Mouse (Mus musculus) MEL (cell line): ENCODE results near the gene Palm3. TPM values are rescaled to one million over a fixed set of nuclear protein-coding genes. Genes with fewer than 3 reads are reported as not detected.

Source experiments
- DNase-seq: peaks from one replicate; pipeline ENCODE4 v3.0.0; 2011; ENCODE audit warnings: low read depth, low spot score
- H3K27ac ChIP-seq: 2 replicates; pipeline ENCODE4 v1.5.1; 2012; ENCODE audit warnings: low read depth, mild to moderate bottlenecking, control low read depth, low read length, moderate library complexity; ENCODE audit not compliant: control insufficient read depth
- H3K27me3 ChIP-seq, 2 experiments: fragments of 150-350 bp in 1 of 2; sonication (generic) in 1 of 2; 2 replicates each; pipeline ENCODE4 v1.6.1; 2012; ENCODE audit warnings: low read length in 2 of 2, mild to moderate bottlenecking in 2 of 2, improper control_type of control experiment in 1 of 2, moderate library complexity in 1 of 2; ENCODE audit not compliant: insufficient read depth in 2 of 2, control insufficient read depth in 1 of 2
- H3K36me3 ChIP-seq, 2 experiments: 2 replicates each; pipeline ENCODE4 v1.6.1; 2012 to 2014; ENCODE audit warnings: low read length in 2 of 2, improper control_type of control experiment in 1 of 2, inconsistent platforms in 1 of 2, mild to moderate bottlenecking in 1 of 2; ENCODE audit not compliant: insufficient read depth in 2 of 2, control insufficient read depth in 1 of 2
- H3K4me1 ChIP-seq, 2 experiments: fragments of 150-350 bp in 1 of 2; sonication (generic) in 1 of 2; 2 replicates each; pipeline ENCODE4 v1.6.1; 2012; ENCODE audit warnings: low read length in 2 of 2, improper control_type of control experiment in 1 of 2, mild to moderate bottlenecking in 1 of 2; ENCODE audit not compliant: insufficient read depth in 2 of 2, control insufficient read depth in 1 of 2
- H3K4me3 ChIP-seq, 2 experiments: fragments of 150-350 bp in 1 of 2; sonication (generic) in 1 of 2; 2 replicates each; pipeline ENCODE4 v1.5.1; 2012; ENCODE audit warnings: low read depth in 2 of 2, low read length in 2 of 2, mild to moderate bottlenecking in 2 of 2, moderate library complexity in 2 of 2, control low read depth in 1 of 2, improper control_type of control experiment in 1 of 2; ENCODE audit not compliant: control insufficient read depth in 1 of 2, insufficient read depth in 1 of 2
- H3K79me2 ChIP-seq: 2 replicates; pipeline ENCODE4 v1.6.1; 2012; ENCODE audit warnings: mild to moderate bottlenecking, low read length, moderate library complexity; ENCODE audit not compliant: control insufficient read depth, poor library complexity, insufficient read depth
- H3K9ac ChIP-seq: 2 replicates; pipeline ENCODE4 v1.6.1; 2012; ENCODE audit warnings: low read depth, mild to moderate bottlenecking, control low read depth, low read length, moderate library complexity; ENCODE audit not compliant: control insufficient read depth, poor library complexity, severe bottlenecking
- H3K9me3 ChIP-seq: fragments of 150-350 bp; sonication (generic); replicated peaks from 2 replicates; pipeline ENCODE4 v1.6.1; 2012; ENCODE audit warnings: mild to moderate bottlenecking, low read length, improper control_type of control experiment, moderate library complexity; ENCODE audit not compliant: insufficient read depth
- E2F4 ChIP-seq: IDR thresholded peaks from 2 replicates; pipeline ENCODE4 v1.6.1; 2011; ENCODE audit warnings: low read depth, low read length, improper control_type of control experiment, borderline replicate concordance
- ELF1 ChIP-seq: IDR thresholded peaks from 2 replicates; pipeline ENCODE4 v1.6.1; 2014; ENCODE audit warnings: low read depth, mild to moderate bottlenecking, inconsistent platforms, low read length, improper control_type of control experiment, moderate library complexity
- ETS1 ChIP-seq: IDR thresholded peaks from 2 replicates; pipeline ENCODE4 v1.6.1; 2012; ENCODE audit warnings: low read depth, mild to moderate bottlenecking, inconsistent platforms, low read length, improper control_type of control experiment, moderate library complexity
- GABPA ChIP-seq: IDR thresholded peaks from 2 replicates; pipeline ENCODE4 v1.6.1; 2012; ENCODE audit warnings: low read depth, mild to moderate bottlenecking, inconsistent platforms, low read length, improper control_type of control experiment, moderate library complexity
- GATA1 ChIP-seq: IDR thresholded peaks from 2 replicates; pipeline ENCODE4 v1.6.1; 2011; ENCODE audit warnings: low read depth, low read length, improper control_type of control experiment
- HCFC1 ChIP-seq: IDR thresholded peaks from 2 replicates; pipeline ENCODE4 v1.6.1; 2012; ENCODE audit warnings: low read depth, mild to moderate bottlenecking, inconsistent platforms, low read length, improper control_type of control experiment, moderate library complexity
- MAFK ChIP-seq: IDR thresholded peaks from 2 replicates; pipeline ENCODE4 v1.6.1; 2011; ENCODE audit warnings: low read depth, mild to moderate bottlenecking, low read length, improper control_type of control experiment, borderline replicate concordance
- MAX ChIP-seq: IDR thresholded peaks from 2 replicates; pipeline ENCODE4 v1.6.1; 2011; ENCODE audit warnings: low read length, improper control_type of control experiment
- NELFE ChIP-seq: IDR thresholded peaks from 2 replicates; pipeline ENCODE4 v1.6.1; 2011; ENCODE audit warnings: low read depth, low read length, improper control_type of control experiment
- SIN3A ChIP-seq: IDR thresholded peaks from 2 replicates; pipeline ENCODE4 v1.6.1; 2012; ENCODE audit warnings: low read length, improper control_type of control experiment, inconsistent platforms
- SMC3 ChIP-seq: IDR thresholded peaks from 2 replicates; pipeline ENCODE4 v1.6.1; 2011; ENCODE audit warnings: low read depth, low read length, improper control_type of control experiment
- TAL1 ChIP-seq: IDR thresholded peaks from 2 replicates; pipeline ENCODE4 v1.6.1; 2012; ENCODE audit warnings: mild to moderate bottlenecking, inconsistent platforms, low read length, moderate library complexity, mixed read lengths
- USF1 ChIP-seq: IDR thresholded peaks from 2 replicates; pipeline ENCODE4 v1.6.1; 2014; ENCODE audit warnings: low read depth, mild to moderate bottlenecking, inconsistent platforms, low read length, improper control_type of control experiment, moderate library complexity
- ZC3H11A ChIP-seq: IDR thresholded peaks from 2 replicates; pipeline ENCODE4 v1.6.1; 2012; ENCODE audit warnings: low read depth, mild to moderate bottlenecking, inconsistent platforms, low read length, improper control_type of control experiment
- ZKSCAN1 ChIP-seq: IDR thresholded peaks from 2 replicates; pipeline ENCODE4 v1.6.1; 2012; ENCODE audit warnings: low read depth, mild to moderate bottlenecking, inconsistent platforms, low read length, improper control_type of control experiment, moderate library complexity
- ZMIZ1 ChIP-seq: IDR thresholded peaks from 2 replicates; pipeline ENCODE4 v1.6.1; 2012; ENCODE audit warnings: low read depth, mild to moderate bottlenecking, inconsistent platforms, low read length, improper control_type of control experiment, moderate library complexity
- ZNF384 ChIP-seq: IDR thresholded peaks from 2 replicates; pipeline ENCODE4 v1.6.1; 2012; ENCODE audit warnings: low read depth, mild to moderate bottlenecking, inconsistent platforms, low read length, improper control_type of control experiment
- polyA plus RNA-seq, 2 experiments: library from polyadenylated mRNA; stranded (reverse) in 1 of 2; unstranded in 1 of 2; fragments of >175 nt in 1 of 2; fragments of >200 nt in 1 of 2; gene quantifications; 2 replicates each; pipeline versions ENCODE4 v1.2.1 to v1.2.4; 2012; ENCODE audit warnings: low replicate concordance in 2 of 2, low read depth in 1 of 2; ENCODE audit not compliant: insufficient read length in 2 of 2, insufficient read depth in 1 of 2, missing spikeins in 1 of 2
- total RNA-seq: library from RNA; depleted of rRNA; stranded (reverse); fragments of 300-350 nt; gene quantifications from 2 replicates; pipeline ENCODE4 v1.2.3, GENCODE M21; 2012

The Palm3 gene
- total and polyA plus RNA-seq, 3 experiments = 0.65 to 3.6 TPM; not detected in 1

GRCm38 (mm10) chr8:83973161-83974031 is 47.9 kb upstream of the Palm3 start:
- Histone ChIP-seq H3K27me3 (no peaks in the 10 kb centered on the region), H3K9me3 (no peaks in the 10 kb centered on the region), H3K36me3 (peaks cover 0 to 2% of the 10 kb centered on the region in 2 experiments; a peak in 3 of 4 replicates), H3K4me1 (peaks cover 0 to 9% of the 10 kb centered on the region in 2 experiments; a peak in 1 of 4 replicates), H3K4me3 (peak overlapping the region; percentile 60 to 82), H3K27ac (no peak overlapping the region), H3K9ac (peak overlapping the region; percentile 78), H3K79me2 (peaks cover 8% of the 10 kb centered on the region)
- DNase-seq = peak; percentile 35
- no peak for TF ChIP-seq ZNF384
- no peak for TF ChIP-seq ELF1
- TF ChIP-seq GATA1 = no peak
- no peak for TF ChIP-seq NELFE
- no peak for TF ChIP-seq GABPA
- TF ChIP-seq MAFK = no peak
- no peak for TF ChIP-seq USF1
- TF ChIP-seq TAL1 = no peak
- no peak for TF ChIP-seq HCFC1

DNA sequence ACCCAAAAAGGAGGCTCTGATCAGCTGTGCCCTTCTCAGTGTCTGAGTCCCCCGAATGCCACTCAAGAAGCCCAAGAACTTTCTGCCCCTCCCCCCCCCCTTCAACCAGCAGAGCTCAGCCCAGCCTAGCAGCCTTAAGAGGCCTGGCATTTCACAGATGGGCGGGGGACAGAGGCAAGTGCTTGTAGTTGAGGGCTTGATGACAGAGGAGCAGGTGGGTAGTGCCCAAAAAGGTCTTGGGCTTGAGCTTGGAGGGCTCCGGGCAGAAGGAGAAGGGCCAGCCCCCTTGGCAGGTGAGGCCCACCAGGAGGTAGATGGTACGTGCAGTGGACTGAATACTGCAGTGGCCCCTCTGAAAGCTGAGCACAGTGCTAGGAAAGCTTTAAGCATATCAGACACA is 46.8 kb upstream of the Palm3 start:
- no peaks in the 10 kb centered on the region; a peak in 2 of 4 replicates for H3K36me3 ChIP-seq
- H3K4me1 ChIP-seq = peaks cover 2 to 9% of the 10 kb centered on the region in 2 experiments; a peak in 2 of 4 replicates
- peaks cover 8% of the 10 kb centered on the region for H3K79me2 ChIP-seq
- no peak for TF ChIP-seq MAX
- no peak for TF ChIP-seq NELFE
- no peak for TF ChIP-seq E2F4
- no peak for TF ChIP-seq SMC3
- no peak for TF ChIP-seq ZMIZ1
- TF ChIP-seq GATA1 = no peak
- TF ChIP-seq ZKSCAN1 = no peak
- no peak for TF ChIP-seq ZC3H11A
- TF ChIP-seq SIN3A = no peak
- TF ChIP-seq ETS1 = no peak
- H3K27ac ChIP-seq = no peak overlapping the region
- no peak for DNase-seq
- no peaks in the 10 kb centered on the region for H3K27me3 ChIP-seq
- H3K9me3 ChIP-seq = no peaks in the 10 kb centered on the region
- H3K9ac ChIP-seq = no peak overlapping the region
- no peak overlapping the region for H3K4me3 ChIP-seq
